Mouse (Mus musculus) gastrocnemius, postnatal 10 days (tissue): ENCODE results near the gene Sirt4. TPM values are rescaled to one million over a fixed set of nuclear protein-coding genes. Genes with fewer than 3 reads are reported as not detected.
A peak's percentile ranks its signal among the peaks of the same experiment; 100 is the strongest.

Experiments used
- DNase-seq: peaks from one replicate; pipeline ENCODE4 v3.0.0; 2021; ENCODE audit warnings: mixed read lengths
- total RNA-seq, 2 experiments: library from RNA; stranded (reverse); gene quantifications; 2 replicates each; pipeline ENCODE4 v1.2.3; 2021

The Sirt4 gene
- total RNA-seq, 2 experiments from 2014 or later: 12.7 to 16.6 TPM

- no peak for DNase-seq
Measured at GRCm38 (mm10) chr5:115434853-115435754, 49.4 kb downstream of the Sirt4 start.

GRCm38 (mm10) chr5:115434280-115434852, 50.2 kb downstream of the Sirt4 start:
- no peak for DNase-seq

- no peak for DNase-seq
Measured at GRCm38 (mm10) chr5:115433191-115433590, 51.3 kb downstream of the Sirt4 start.

- no peak for DNase-seq
Measured at GRCm38 (mm10) chr5:115432395-115432794, 52.1 kb downstream of the Sirt4 start.

- DNase-seq: no peak
Measured at GRCm38 (mm10) chr5:115431898-115432259, 52.6 kb downstream of the Sirt4 start.

DNA sequence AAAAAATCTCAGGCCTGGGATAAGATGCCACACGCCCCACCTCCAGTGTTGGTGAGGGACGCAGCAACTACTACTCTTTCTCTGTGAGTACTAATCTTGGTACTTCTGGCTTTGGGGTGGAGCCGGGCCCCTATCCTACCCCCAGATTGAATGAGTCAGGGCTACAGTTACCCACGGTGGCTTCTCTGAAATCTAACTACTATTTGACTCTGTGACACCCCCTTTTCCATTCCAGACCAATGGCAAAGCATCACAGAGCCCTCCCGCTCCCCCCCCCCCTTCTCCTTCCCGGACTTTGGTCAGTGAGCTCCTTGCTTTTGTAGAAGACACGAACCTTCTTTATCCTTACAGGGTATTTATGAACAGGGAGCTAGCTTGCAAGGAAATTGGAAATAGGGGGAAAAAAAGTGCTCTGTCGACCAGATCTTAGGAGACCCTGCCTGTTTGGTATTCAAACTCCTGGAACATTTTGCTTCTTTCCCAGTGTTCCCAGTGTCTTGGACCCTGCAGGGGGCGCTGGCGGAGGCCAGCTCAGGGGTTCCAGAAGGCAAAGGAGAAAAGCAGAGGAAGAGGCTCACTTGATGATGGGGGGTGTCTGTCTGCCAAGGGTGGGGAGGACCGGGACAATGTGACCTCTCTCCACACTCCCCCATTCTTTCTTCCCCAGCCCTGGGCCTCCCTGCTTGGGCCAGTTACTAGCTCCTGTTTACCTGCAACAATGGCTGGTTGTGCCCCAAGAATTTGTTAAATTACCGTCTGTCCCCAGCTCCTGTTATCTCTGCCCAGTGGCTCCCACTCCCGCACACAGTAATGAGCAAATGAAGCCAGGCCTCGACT, 53.2 kb downstream of the Sirt4 start:
- no peak for DNase-seq

- DNase-seq: peak; percentile 24
Measured at GRCm38 (mm10) chr5:115430187-115430960, 54.2 kb downstream of the Sirt4 start.

DNA sequence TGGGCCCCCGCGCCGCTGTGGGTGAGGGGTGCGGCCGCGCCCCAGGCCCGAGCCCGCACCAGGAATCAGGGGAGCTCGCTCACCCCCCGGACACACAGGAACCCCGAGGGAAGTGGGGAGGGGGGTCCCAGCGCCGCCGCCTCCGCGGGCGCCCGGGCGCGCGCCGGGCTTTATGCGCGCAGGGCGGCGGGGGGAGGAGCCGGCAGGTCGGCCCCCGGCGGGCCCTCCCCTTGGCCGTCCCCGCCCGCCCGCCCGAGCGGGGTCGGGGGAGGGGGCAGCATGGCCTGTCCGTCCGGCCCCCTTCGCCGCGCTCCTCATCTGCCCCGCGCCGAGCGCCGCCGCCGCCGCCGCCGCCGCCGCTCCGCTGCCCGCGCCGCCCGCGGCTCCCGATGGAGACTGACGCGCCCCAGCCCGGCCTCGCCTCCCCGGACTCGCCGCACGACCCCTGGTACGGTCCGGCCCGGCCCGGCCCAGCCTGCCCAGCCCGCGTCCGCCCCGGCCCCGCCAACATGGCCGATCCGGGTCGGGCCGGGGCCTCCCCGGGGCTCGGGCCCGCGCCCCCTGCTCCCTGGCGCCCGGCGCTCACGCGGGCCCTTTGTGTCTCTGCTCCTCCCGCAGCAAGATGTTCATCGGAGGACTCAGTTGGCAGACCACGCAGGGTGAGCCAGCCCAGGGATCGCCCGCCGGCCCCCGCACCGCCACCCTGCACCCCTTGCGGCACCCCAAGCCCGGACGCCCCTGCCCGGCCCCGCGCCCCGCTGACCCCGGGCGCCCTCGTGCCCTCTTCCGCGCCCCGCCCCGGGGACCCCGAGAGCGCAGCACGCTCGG, 55.0 kb downstream of the Sirt4 start, which contains the start of gene Msi1:
TSS of gene Msi1 (plus strand) at position 241 of the 828 bp plus-strand sequence.
- peak; percentile 36 for DNase-seq

DNA sequence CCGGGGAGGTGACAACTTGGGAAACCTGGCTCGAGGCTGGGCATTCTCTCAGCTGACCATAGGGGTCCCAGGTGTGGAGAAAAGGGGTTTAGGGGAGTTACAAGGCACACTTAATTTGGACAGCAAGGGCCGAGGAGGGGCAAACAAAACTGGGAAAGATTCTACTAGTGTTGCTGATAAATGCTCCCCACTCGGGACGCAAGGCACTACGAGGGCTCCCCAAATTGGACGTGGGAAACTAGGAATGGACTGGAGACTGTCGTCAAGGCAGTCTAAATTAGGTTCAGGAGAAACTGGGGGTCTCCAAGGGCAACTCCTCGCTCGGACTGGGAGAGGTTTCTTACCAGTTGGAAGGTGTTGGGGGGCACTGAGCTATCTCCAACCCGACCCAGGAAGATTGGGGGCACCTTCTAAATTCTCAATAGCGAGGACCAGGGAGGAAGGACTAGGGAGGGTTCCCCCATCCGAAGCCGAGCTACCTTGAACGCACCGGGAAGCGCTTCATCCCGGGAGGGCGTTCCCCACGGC, 55.6 kb downstream of the Sirt4 start:
- DNase-seq: no peak

Other genes with a start within 250 kb of the Sirt4 start
- gene Pop5, start 248.9 kb downstream of the Sirt4 start, total RNA-seq: 10 to 100 TPM; 17.7 to 26.2 TPM
- gene Rnf10, start 211.8 kb downstream of the Sirt4 start, total RNA-seq: 100 to 1,000 TPM; 220 to 226 TPM
- gene Coq5, start 205.1 kb downstream of the Sirt4 start, total RNA-seq: 10 to 100 TPM; 64.5 to 81.1 TPM
- gene Dynll1, start 183.7 kb downstream of the Sirt4 start, total RNA-seq: 100 to 1,000 TPM; 134 to 168 TPM
- 10 to 100 TPM; 21.3 to 24.1 TPM for gene Srsf9, start 157.5 kb downstream of the Sirt4 start, total RNA-seq
- gene Gatc, start 143.5 kb downstream of the Sirt4 start, total RNA-seq: 10 to 100 TPM; 19.7 to 21.2 TPM
- gene Triap1, start 143.5 kb downstream of the Sirt4 start, total RNA-seq: 10 to 100 TPM; 15.8 to 15.9 TPM
- gene Cox6a1, start 135.7 kb downstream of the Sirt4 start, total RNA-seq: 100 to 1,000 TPM; 164 to 166 TPM
- gene Msi1, start 55.1 kb downstream of the Sirt4 start, total RNA-seq: 1 to 10 TPM; 2.6 to 6.1 TPM
- gene Pla2g1b, start 18.5 kb downstream of the Sirt4 start, total RNA-seq: not detected
- 100 to 1,000 TPM; 107 to 130 TPM for gene Pxn, start 22.0 kb upstream of the Sirt4 start, total RNA-seq
- gene Rplp0, start 74.7 kb upstream of the Sirt4 start, total RNA-seq: 100 to 1,000 TPM; 938 to 959 TPM
- gene Gcn1l1, start 80.5 kb upstream of the Sirt4 start, total RNA-seq: 10 to 100 TPM; 33.4 to 41.7 TPM
- 10 to 100 TPM; 33.3 to 39.8 TPM for gene Rab35, start 147.2 kb upstream of the Sirt4 start, total RNA-seq
- 1 to 10 TPM; 3.9 to 4.0 TPM for gene Bicdl1, start 246.9 kb upstream of the Sirt4 start, total RNA-seq